Mouse (Mus musculus) liver, embryonic 16.5 days (tissue): ENCODE measurements around the gene F2rl3. TPM values are rescaled to one million over a fixed set of nuclear protein-coding genes. Genes with fewer than 3 reads are reported as not detected.

Experiments
- ATAC-seq: fragments of 200-750 bp; cut with Nextera tagmentation; 2 replicates; pipeline ENCODE4 v1.8.0; 2017; ENCODE audit warnings: low read depth, mild to moderate bottlenecking, moderate number of reproducible peaks, moderate library complexity
- H3K27ac ChIP-seq: fragments of 300-500 bp; sonication (generic); 2 replicates; pipeline ENCODE4 v1.5.1; 2014; ENCODE audit warnings: mild to moderate bottlenecking, low read length
- H3K27me3 ChIP-seq: fragments of 300-500 bp; sonication (generic); 2 replicates; pipeline ENCODE4 v1.6.1; 2014; ENCODE audit warnings: low read depth, low read length, mixed read lengths; ENCODE audit not compliant: control insufficient read depth, insufficient read depth
- H3K36me3 ChIP-seq: fragments of 300-500 bp; sonication (generic); 2 replicates; pipeline ENCODE4 v1.6.1; 2014; ENCODE audit warnings: mild to moderate bottlenecking; ENCODE audit not compliant: control insufficient read depth, insufficient read depth
- H3K4me1 ChIP-seq: fragments of 300-500 bp; sonication (generic); 2 replicates; pipeline ENCODE4 v1.6.1; 2014; ENCODE audit warnings: low read depth, low read length, mixed read lengths; ENCODE audit not compliant: control insufficient read depth
- H3K4me2 ChIP-seq: fragments of 300-500 bp; sonication (generic); 2 replicates; pipeline ENCODE4 v1.6.1; 2014; ENCODE audit warnings: low read depth, low read length, mixed read lengths
- H3K4me3 ChIP-seq: fragments of 300-500 bp; sonication (generic); 2 replicates; pipeline ENCODE4 v1.5.1; 2014; ENCODE audit warnings: low read depth, mild to moderate bottlenecking, low read length
- H3K9ac ChIP-seq: fragments of 300-500 bp; sonication (generic); 2 replicates; pipeline ENCODE4 v1.6.1; 2014; ENCODE audit warnings: low read depth, low read length
- H3K9me3 ChIP-seq: fragments of 300-500 bp; sonication (generic); replicated peaks from 2 replicates; pipeline ENCODE4 v1.6.1; 2016; ENCODE audit warnings: low read length; ENCODE audit not compliant: control insufficient read depth
- WGBS: fragments of 180-500 bp; shearing (Covaris S2); extraction: QIAGEN DNeasy Blood & Tissue Kit; methylation state at CpG from one replicate; pipeline ENCODE4 v1.1.7; 2014; ENCODE audit not compliant: insufficient replicate concordance; 5-methylcytosine and 5-hydroxymethylcytosine counted together
- polyA plus RNA-seq: library from polyadenylated mRNA; unstranded; fragments of >200 nt; fragmentation: Nextera tagmentation; extraction: Ambion mirVana; gene quantifications from 2 replicates; pipeline ENCODE4 v1.2.1, GENCODE M21; 2015

F2rl3 gene
- polyA plus RNA-seq, 1 experiment from 2014 or later = 2.6 TPM

- H3K9me3 ChIP-seq = no peaks in the 10 kb centered on the region
- no peak overlapping the region for H3K4me3 ChIP-seq
- H3K27me3 ChIP-seq = no peaks in the 10 kb centered on the region
- no peak for ATAC-seq
- WGBS = 45% methylated on average over 5 of the region's 5 CpGs
- no peaks in the 10 kb centered on the region for H3K4me1 ChIP-seq
- no peak overlapping the region for H3K27ac ChIP-seq
- H3K9ac ChIP-seq = no peak overlapping the region
- H3K4me2 ChIP-seq = no peak overlapping the region
- H3K36me3 ChIP-seq = peaks cover 25% of the 10 kb centered on the region
Measured at GRCm38 (mm10) chr8:72746061-72746460, 15.6 kb upstream of the F2rl3 start.

- WGBS = 85% methylated on average over 26 of the region's 26 CpGs
- H3K36me3 ChIP-seq = peaks cover 30% of the 10 kb centered on the region
Measured at GRCm38 (mm10) chr8:72749846-72750245, 11.8 kb upstream of the F2rl3 start.

GRCm38 (mm10) chr8:72750266-72750665 lies 11.4 kb upstream of the F2rl3 start:
- H3K36me3 ChIP-seq = peaks cover 30% of the 10 kb centered on the region

More at GRCm38 (mm10) chr8:72749846-72750245, 11.8 kb upstream of the F2rl3 start:
- H3K27me3 ChIP-seq = no peaks in the 10 kb centered on the region
- no peaks in the 10 kb centered on the region for H3K9me3 ChIP-seq
- no peak overlapping the region for H3K9ac ChIP-seq
- no peak for ATAC-seq
- H3K4me2 ChIP-seq = no peak overlapping the region
- no peaks in the 10 kb centered on the region for H3K4me1 ChIP-seq
- H3K27ac ChIP-seq = no peak overlapping the region
- no peak overlapping the region for H3K4me3 ChIP-seq

GRCm38 (mm10) chr8:72751126-72751525 lies 10.6 kb upstream of the F2rl3 start:
- WGBS = 65% methylated on average over 3 of the region's 3 CpGs
- peaks cover 27% of the 10 kb centered on the region for H3K36me3 ChIP-seq

More at GRCm38 (mm10) chr8:72750266-72750665, 11.4 kb upstream of the F2rl3 start:
- H3K4me2 ChIP-seq = no peak overlapping the region
- no peaks in the 10 kb centered on the region for H3K4me1 ChIP-seq
- H3K9me3 ChIP-seq = no peaks in the 10 kb centered on the region
- no peak overlapping the region for H3K4me3 ChIP-seq
- no peak for ATAC-seq
- H3K27ac ChIP-seq = no peak overlapping the region
- H3K9ac ChIP-seq = no peak overlapping the region
- no peaks in the 10 kb centered on the region for H3K27me3 ChIP-seq
- 78% methylated on average over 6 of the region's 6 CpGs for WGBS

DNA sequence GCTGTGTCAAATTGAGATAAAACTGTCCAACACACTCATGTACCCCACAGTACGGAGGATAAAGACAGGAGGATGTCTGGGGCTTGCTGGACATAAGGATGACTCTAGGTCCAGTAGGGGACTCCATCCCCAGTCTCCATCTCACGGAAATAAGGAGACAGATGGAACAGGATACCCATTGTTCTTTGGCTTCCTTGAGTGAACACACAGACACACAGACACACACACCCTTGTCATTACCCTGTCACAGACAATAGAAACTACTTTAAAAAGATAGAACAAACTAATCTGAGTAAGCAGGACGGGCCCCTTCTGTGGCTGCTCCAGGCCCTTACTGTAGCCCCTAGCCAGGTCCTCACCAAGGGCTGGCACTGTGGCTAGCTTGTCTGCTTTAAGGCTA lies 9.4 kb upstream of the F2rl3 start:
- Histone ChIP-seq H3K9ac (no peak overlapping the region), H3K36me3 (peaks cover 23% of the 10 kb centered on the region), H3K27me3 (no peaks in the 10 kb centered on the region), H3K9me3 (no peaks in the 10 kb centered on the region), H3K27ac (no peak overlapping the region), H3K4me2 (no peak overlapping the region), H3K4me1 (no peaks in the 10 kb centered on the region), H3K4me3 (no peak overlapping the region)
- no peak for ATAC-seq
- 56% methylated on average over 3 of the region's 3 CpGs for WGBS

More at GRCm38 (mm10) chr8:72751126-72751525, 10.6 kb upstream of the F2rl3 start:
- Histone ChIP-seq H3K9ac (no peak overlapping the region), H3K4me2 (no peak overlapping the region), H3K4me3 (no peak overlapping the region), H3K9me3 (no peaks in the 10 kb centered on the region), H3K27me3 (no peaks in the 10 kb centered on the region), H3K4me1 (no peaks in the 10 kb centered on the region), H3K27ac (no peak overlapping the region)
- ATAC-seq = no peak

GRCm38 (mm10) chr8:72753165-72753564 lies 8.5 kb upstream of the F2rl3 start:
- 87% methylated on average over 9 of the region's 9 CpGs for WGBS
- H3K4me2 ChIP-seq = no peak overlapping the region
- no peak overlapping the region for H3K9ac ChIP-seq
- H3K27me3 ChIP-seq = no peaks in the 10 kb centered on the region
- H3K27ac ChIP-seq = no peak overlapping the region
- H3K9me3 ChIP-seq = no peaks in the 10 kb centered on the region
- no peak overlapping the region for H3K4me3 ChIP-seq
- no peak for ATAC-seq
- no peaks in the 10 kb centered on the region for H3K4me1 ChIP-seq
- H3K36me3 ChIP-seq = peaks cover 21% of the 10 kb centered on the region

DNA sequence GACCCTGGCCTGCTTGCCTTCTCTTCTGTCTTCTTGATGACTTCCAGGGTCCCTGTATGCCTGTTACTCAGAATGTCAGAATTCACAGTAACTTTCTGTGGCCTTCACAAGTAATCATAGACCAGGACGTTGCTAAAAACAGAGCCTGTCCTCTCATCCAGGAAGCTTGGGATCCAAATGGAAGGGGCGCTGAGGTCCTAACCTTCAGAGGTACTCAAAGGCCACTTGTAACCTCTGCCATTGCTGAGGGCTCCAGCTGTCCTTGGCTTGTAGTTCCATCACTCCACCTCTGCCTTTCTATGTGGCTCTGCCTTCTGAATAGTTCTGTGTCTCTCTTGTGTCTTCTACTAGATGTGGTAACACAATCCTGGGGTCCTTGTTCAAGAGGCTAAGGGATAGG lies 7.9 kb upstream of the F2rl3 start:
- Histone ChIP-seq H3K27ac (no peak overlapping the region), H3K9me3 (no peaks in the 10 kb centered on the region), H3K4me2 (no peak overlapping the region), H3K4me3 (no peak overlapping the region), H3K36me3 (peaks cover 21% of the 10 kb centered on the region), H3K4me1 (no peaks in the 10 kb centered on the region), H3K27me3 (no peaks in the 10 kb centered on the region), H3K9ac (no peak overlapping the region)
- ATAC-seq = no peak
- 76% methylated on average over 2 of the region's 2 CpGs for WGBS

DNA sequence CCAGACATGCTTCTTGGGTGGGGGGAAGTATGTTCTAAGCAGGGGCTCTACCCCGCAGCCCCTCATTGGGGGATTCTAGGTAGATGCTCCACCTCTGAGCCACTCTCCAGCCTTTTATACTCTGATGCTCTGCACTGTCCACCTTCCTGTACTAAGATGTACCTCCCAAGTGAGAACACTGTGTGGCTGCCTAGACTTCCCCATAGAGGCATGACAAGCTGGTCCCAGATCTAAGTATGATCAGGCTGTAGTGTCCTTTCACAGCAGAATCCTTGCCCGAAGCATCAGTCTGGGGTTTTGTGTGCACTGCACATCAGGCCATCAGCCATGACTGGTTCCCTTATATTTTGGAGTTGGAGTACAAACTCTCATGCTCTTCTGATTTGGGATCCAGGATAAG lies 5.6 kb upstream of the F2rl3 start:
- ATAC-seq = no peak
- H3K4me3 ChIP-seq = no peak overlapping the region
- no peak overlapping the region for H3K4me2 ChIP-seq
- WGBS = 75% methylated on average over 2 of the region's 2 CpGs
- H3K9me3 ChIP-seq = no peaks in the 10 kb centered on the region
- no peak overlapping the region for H3K9ac ChIP-seq
- no peaks in the 10 kb centered on the region for H3K27me3 ChIP-seq
- H3K36me3 ChIP-seq = peaks cover 10% of the 10 kb centered on the region
- no peaks in the 10 kb centered on the region for H3K4me1 ChIP-seq
- no peak overlapping the region for H3K27ac ChIP-seq

GRCm38 (mm10) chr8:72756771-72757390 lies 4.8 kb upstream of the F2rl3 start:
- Histone ChIP-seq H3K36me3 (peaks cover 10% of the 10 kb centered on the region), H3K4me3 (no peak overlapping the region), H3K9ac (no peak overlapping the region), H3K27me3 (no peaks in the 10 kb centered on the region), H3K4me1 (no peaks in the 10 kb centered on the region), H3K27ac (no peak overlapping the region), H3K9me3 (no peaks in the 10 kb centered on the region), H3K4me2 (no peak overlapping the region)
- ATAC-seq = no peak
- 88% methylated on average over 35 of the region's 35 CpGs for WGBS
